Mouse (Mus musculus) intestine, embryonic 14.5 days (tissue): ENCODE measurements around the gene Crlf2. TPM values are rescaled to one million over a fixed set of nuclear protein-coding genes. Genes with fewer than 3 reads are reported as not detected.

Experiments
- ATAC-seq: fragments of 200-750 bp; cut with Nextera tagmentation; replicated peaks from 2 replicates; pipeline ENCODE4 v1.8.0; 2017; ENCODE audit warnings: low read depth, moderate number of reproducible peaks, moderate TSS enrichment, moderate library complexity; ENCODE audit not compliant: low FRiP score, low TSS enrichment
- DNase-seq: peaks from one replicate; pipeline ENCODE4 v3.0.0-alpha.2; 2018; ENCODE audit warnings: low spot score
- H3K27ac ChIP-seq: fragments of 300-500 bp; sonication (generic); 2 replicates; pipeline ENCODE4 v1.5.1; 2014; ENCODE audit warnings: low read depth, mild to moderate bottlenecking, control low read depth
- H3K27me3 ChIP-seq: fragments of 300-500 bp; sonication (generic); replicated peaks from 2 replicates; pipeline ENCODE4 v1.6.1; 2014; ENCODE audit warnings: low read length, control low read depth; ENCODE audit not compliant: control insufficient read depth, insufficient read depth
- H3K36me3 ChIP-seq: fragments of 300-500 bp; sonication (generic); 2 replicates; pipeline ENCODE4 v1.6.1; 2014; ENCODE audit warnings: low read length, control low read depth; ENCODE audit not compliant: control insufficient read depth, insufficient read depth
- H3K4me1 ChIP-seq: fragments of 300-500 bp; sonication (generic); replicated peaks from 2 replicates; pipeline ENCODE4 v1.6.1; 2014; ENCODE audit warnings: low read length, control low read depth, mixed read lengths; ENCODE audit not compliant: control insufficient read depth, insufficient read depth
- H3K4me2 ChIP-seq: fragments of 300-500 bp; sonication (generic); 2 replicates; pipeline ENCODE4 v1.6.1; 2014; ENCODE audit warnings: low read length
- H3K4me3 ChIP-seq: fragments of 300-500 bp; sonication (generic); 2 replicates; pipeline ENCODE4 v1.5.1; 2014; ENCODE audit warnings: low read depth, low read length, control low read depth, mixed read lengths
- H3K9ac ChIP-seq: fragments of 300-500 bp; sonication (generic); 2 replicates; pipeline ENCODE4 v1.6.1; 2014; ENCODE audit warnings: mild to moderate bottlenecking, low read length
- H3K9me3 ChIP-seq: fragments of 300-500 bp; sonication (generic); 2 replicates; pipeline ENCODE4 v1.6.1; 2016; ENCODE audit warnings: low read length, control low read depth; ENCODE audit not compliant: control insufficient read depth
- WGBS: fragments of 180-500 bp; shearing (Covaris S2); extraction: QIAGEN DNeasy Blood & Tissue Kit; methylation state at CpG from one replicate; pipeline ENCODE4 v1.1.7; 2014; 5-methylcytosine and 5-hydroxymethylcytosine counted together
- polyA plus RNA-seq: library from polyadenylated mRNA; unstranded; fragments of >200 nt; fragmentation: Nextera tagmentation; extraction: Ambion mirVana; gene quantifications from 2 replicates; pipeline ENCODE4 v1.2.1, GENCODE M21; 2014

Crlf2 gene
- polyA plus RNA-seq, 1 experiment from 2014 or later: 11.0 TPM

DNA sequence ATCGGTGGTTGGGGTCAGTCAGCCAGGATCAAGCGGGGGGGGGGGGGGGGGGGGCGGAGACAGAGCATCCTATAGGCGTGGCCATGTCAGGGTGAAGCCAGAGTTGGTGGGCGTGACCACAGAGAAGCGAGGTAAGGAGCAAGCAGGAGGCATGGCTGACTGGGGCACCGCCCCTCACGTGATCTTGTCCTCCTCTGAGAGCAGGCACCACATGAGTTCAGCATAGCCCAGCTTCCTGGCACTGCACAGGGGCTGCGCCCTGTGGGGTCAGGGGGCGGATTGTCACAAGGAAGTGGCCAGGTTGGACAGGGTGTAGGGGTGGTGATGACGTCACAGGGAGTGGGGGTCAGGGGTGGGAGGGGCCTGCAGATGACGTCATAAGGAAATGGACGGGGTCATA lies 6.7 kb downstream of the Crlf2 start:
- Histone ChIP-seq H3K27ac (no peak overlapping the region), H3K27me3 (no peaks in the 10 kb centered on the region), H3K4me1 (no peaks in the 10 kb centered on the region), H3K9me3 (peaks cover 50% of the 10 kb centered on the region), H3K4me3 (no peak overlapping the region), H3K4me2 (no peak overlapping the region), H3K9ac (no peak overlapping the region), H3K36me3 (no peaks in the 10 kb centered on the region)
- 81% methylated on average over 11 of the region's 13 CpGs for WGBS
- no peak for ATAC-seq
- DNase-seq: peak; percentile 59

GRCm38 (mm10) chr5:109551041-109551765 lies 7.6 kb downstream of the Crlf2 start:
- no peak overlapping the region for H3K9ac ChIP-seq
- 92% methylated on average over 25 of the region's 25 CpGs for WGBS
- DNase-seq: peak; percentile 60
- ATAC-seq: no peak
- no peak overlapping the region for H3K27ac ChIP-seq
- no peaks in the 10 kb centered on the region for H3K36me3 ChIP-seq
- peaks cover 45% of the 10 kb centered on the region for H3K9me3 ChIP-seq
- H3K27me3 ChIP-seq: no peaks in the 10 kb centered on the region
- no peak overlapping the region for H3K4me2 ChIP-seq
- H3K4me1 ChIP-seq: no peaks in the 10 kb centered on the region
- H3K4me3 ChIP-seq: no peak overlapping the region

- H3K4me2 ChIP-seq: no peak overlapping the region
- H3K4me3 ChIP-seq: no peak overlapping the region
- H3K27me3 ChIP-seq: no peaks in the 10 kb centered on the region
- 87% methylated on average over 33 of the region's 36 CpGs for WGBS
- no peaks in the 10 kb centered on the region for H3K36me3 ChIP-seq
- DNase-seq (no peak), ATAC-seq (no peak)
- peaks cover 37% of the 10 kb centered on the region for H3K9me3 ChIP-seq
- no peak overlapping the region for H3K27ac ChIP-seq
- H3K9ac ChIP-seq: no peak overlapping the region
- H3K4me1 ChIP-seq: no peaks in the 10 kb centered on the region
Measured at GRCm38 (mm10) chr5:109550225-109550935, 8.4 kb downstream of the Crlf2 start.

DNA sequence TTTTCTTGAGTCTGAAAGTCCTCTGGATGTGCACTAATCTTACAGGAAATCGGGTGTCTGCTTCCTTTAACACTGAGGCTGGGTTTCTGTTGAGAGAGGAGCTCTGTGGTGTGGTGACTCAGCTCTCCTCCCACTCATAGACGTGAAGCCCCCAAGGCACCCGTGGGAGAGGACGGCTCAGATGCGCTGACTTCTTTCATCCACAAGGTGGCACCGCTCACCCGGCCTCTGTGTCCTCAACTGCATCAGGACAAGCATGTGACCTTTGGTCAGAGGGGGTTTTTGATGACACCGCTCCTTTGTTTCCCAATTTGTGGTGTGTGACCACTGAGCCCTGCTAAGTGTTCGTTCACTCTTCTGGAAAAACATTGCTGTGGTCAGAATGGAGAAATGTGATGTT lies 10.1 kb downstream of the Crlf2 start:
- H3K27me3 ChIP-seq: no peaks in the 10 kb centered on the region
- no peak overlapping the region for H3K4me3 ChIP-seq
- H3K36me3 ChIP-seq: no peaks in the 10 kb centered on the region
- H3K9ac ChIP-seq: no peak overlapping the region
- no peak for ATAC-seq
- no peak overlapping the region for H3K4me2 ChIP-seq
- H3K27ac ChIP-seq: no peak overlapping the region
- WGBS: 67% methylated on average over 9 of the region's 9 CpGs
- peak; percentile 53 for DNase-seq
- peaks cover 22% of the 10 kb centered on the region for H3K9me3 ChIP-seq
- no peaks in the 10 kb centered on the region for H3K4me1 ChIP-seq

DNA sequence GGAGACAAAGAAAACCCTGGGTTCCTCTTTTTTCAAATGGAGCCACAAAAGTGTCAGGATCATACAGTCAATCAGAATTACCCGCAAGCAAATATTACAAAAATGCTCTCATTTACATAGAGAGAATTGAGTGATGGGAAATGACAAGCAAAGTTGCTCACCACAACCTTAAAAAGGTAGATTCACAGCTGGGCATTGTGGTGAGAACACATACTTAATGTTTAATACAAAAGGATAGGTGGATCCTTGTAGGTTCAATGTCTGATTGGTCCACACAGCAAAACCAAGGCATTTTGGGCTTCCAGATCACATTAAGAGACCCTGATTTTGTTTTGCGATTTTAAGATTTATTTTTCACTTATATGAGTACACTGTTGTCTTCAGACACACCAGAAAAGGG lies 11.7 kb downstream of the Crlf2 start:
- WGBS: 81% methylated on average over 2 of the region's 2 CpGs
- no peak overlapping the region for H3K4me2 ChIP-seq
- ATAC-seq (no peak), DNase-seq (no peak)
- no peak overlapping the region for H3K27ac ChIP-seq
- H3K36me3 ChIP-seq: no peaks in the 10 kb centered on the region
- no peak overlapping the region for H3K9ac ChIP-seq
- H3K4me3 ChIP-seq: no peak overlapping the region
- H3K27me3 ChIP-seq: no peaks in the 10 kb centered on the region
- no peaks in the 10 kb centered on the region for H3K4me1 ChIP-seq
- peaks cover 8% of the 10 kb centered on the region for H3K9me3 ChIP-seq

DNA sequence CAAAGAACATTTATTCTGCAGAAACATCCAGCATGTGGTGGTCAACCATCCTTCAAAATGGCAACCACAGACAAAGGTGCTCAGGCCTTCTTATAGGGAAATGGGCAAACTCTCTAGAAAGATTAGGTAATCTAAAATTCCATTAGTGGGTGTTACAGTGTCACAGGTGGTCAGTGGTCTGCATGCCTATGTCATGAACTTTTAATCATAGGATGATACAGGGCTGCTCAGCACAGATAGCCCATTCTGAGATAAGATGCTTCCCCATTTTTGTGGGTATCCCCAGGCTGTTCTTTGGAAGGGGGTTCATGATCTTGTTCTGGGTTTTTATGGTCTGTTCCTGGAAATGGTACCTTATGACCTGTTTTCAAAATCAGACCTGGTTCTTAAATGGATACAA lies 49.1 kb downstream of the Crlf2 start:
- Histone ChIP-seq H3K36me3 (no peaks in the 10 kb centered on the region), H3K9ac (no peak overlapping the region), H3K4me1 (no peaks in the 10 kb centered on the region), H3K27me3 (no peaks in the 10 kb centered on the region), H3K9me3 (no peaks in the 10 kb centered on the region), H3K4me3 (no peak overlapping the region), H3K27ac (no peak overlapping the region), H3K4me2 (no peak overlapping the region)
- DNase-seq: no peak
- ATAC-seq: no peak

DNA sequence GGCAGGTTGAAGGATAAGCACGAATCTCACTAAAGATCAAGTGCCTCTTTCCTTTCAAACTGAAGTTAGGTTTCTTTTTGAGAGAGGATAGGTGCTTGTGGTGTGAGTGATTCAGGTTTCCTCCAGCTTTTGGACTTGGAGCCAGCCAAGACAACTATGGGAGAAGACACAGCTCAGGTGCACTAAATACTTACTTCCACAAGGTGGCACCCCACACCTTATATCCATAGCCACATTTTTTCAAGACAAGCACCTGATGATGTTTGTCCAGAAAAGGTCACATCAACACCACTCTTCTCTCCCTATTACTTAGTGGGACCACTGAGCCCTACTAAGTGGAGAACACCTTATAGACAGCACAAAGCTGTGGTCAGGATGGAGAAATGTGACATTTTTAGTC lies 52.1 kb downstream of the Crlf2 start:
- ATAC-seq: no peak
- Histone ChIP-seq H3K4me1 (no peaks in the 10 kb centered on the region), H3K27me3 (no peaks in the 10 kb centered on the region), H3K27ac (no peak overlapping the region), H3K9me3 (no peaks in the 10 kb centered on the region), H3K4me2 (no peak overlapping the region), H3K9ac (no peak overlapping the region), H3K4me3 (no peak overlapping the region), H3K36me3 (no peaks in the 10 kb centered on the region)
- 6% methylated on average over 1 of the region's 1 CpGs for WGBS
- no peak for DNase-seq
